ENCODE assay signal across 17 mouse cellular contexts in the genomic region with DNA sequence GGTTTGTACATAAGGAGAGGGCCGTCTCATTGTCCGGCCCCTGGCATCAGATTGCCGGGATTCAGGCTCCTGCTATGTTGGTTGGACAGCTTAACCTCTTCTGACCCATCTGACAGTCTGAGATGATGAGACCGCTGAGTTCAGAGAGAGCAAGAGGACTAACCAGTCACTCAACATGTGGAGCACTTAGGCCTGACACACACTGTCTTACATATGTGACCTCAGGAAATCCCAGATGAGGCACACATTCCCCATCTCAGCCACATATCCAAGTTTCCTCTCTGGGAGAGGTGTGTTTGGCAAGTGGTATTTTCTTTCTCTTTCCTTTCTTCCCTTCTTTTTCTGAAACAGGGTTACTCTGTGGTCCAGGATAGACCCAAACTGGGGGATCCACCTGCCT. TPM values are rescaled to one million over a fixed set of nuclear protein-coding genes. Genes with fewer than 3 reads are reported as not detected.
DNase-seq lines count a peak whose midpoint lies in the region; ATAC-seq and TF ChIP-seq lines count a peak whose summit lies in the region.
"Had no signal": no experiment of that assay in that cellular context is flagged by ENCODE, and none has a peak within 500 bp of the region (broad histone marks: within the 10 kb centered on the region; RNA-seq: fewer than 3 reads in every experiment).

No protein-coding gene starts in this region.

- H3K27ac ChIP-seq in forebrain, embryonic 12.5 days: peak overlapping the region; percentile 51; the same call in 1 of the 2 replicates
- no peak overlapping the region for H3K27ac ChIP-seq in forebrain, embryonic 11.5 days (ENCODE audit: low read depth, low read length)
- H3K27ac ChIP-seq in hindbrain, embryonic 13.5 days: no peak overlapping the region
- no peak overlapping the region for H3K27ac ChIP-seq in hindbrain, postnatal 0 days
- H3K27ac ChIP-seq: embryonic facial prominence, embryonic 12.5 days; embryonic facial prominence, embryonic 15.5 days; forebrain, embryonic 15.5 days; heart, embryonic 15.5 days had no signal

- no peak overlapping the region for H3K4me3 ChIP-seq in forebrain, embryonic 12.5 days (replicated peaks)
- H3K4me3 ChIP-seq in forebrain, embryonic 11.5 days (ENCODE audit: low read depth, low read length): no peak overlapping the region
- H3K4me3 ChIP-seq in hindbrain, embryonic 13.5 days: no peak overlapping the region
- no peak overlapping the region for H3K4me3 ChIP-seq in hindbrain, postnatal 0 days (ENCODE audit: low read length)
- H3K4me3 ChIP-seq: embryonic facial prominence, embryonic 12.5 days; embryonic facial prominence, embryonic 15.5 days; forebrain, embryonic 15.5 days; heart, embryonic 12.5 days; heart, embryonic 15.5 days had no signal

- H3K27me3 ChIP-seq in forebrain, embryonic 12.5 days: no peaks in the 10 kb centered on the region
- H3K27me3 ChIP-seq in forebrain, embryonic 11.5 days (ENCODE audit: control insufficient read depth, insufficient read depth, low read length): no peaks in the 10 kb centered on the region
- no peaks in the 10 kb centered on the region for H3K27me3 ChIP-seq in hindbrain, embryonic 13.5 days
- no peaks in the 10 kb centered on the region for H3K27me3 ChIP-seq in hindbrain, postnatal 0 days (ENCODE audit: insufficient read depth, low read length)
- H3K27me3 ChIP-seq: CH12.LX; embryonic facial prominence, embryonic 12.5 days; embryonic facial prominence, embryonic 15.5 days; forebrain, embryonic 15.5 days; heart, embryonic 12.5 days; heart, embryonic 15.5 days; Patski had no signal

- H3K4me1 ChIP-seq in forebrain, embryonic 12.5 days: peaks cover 8% of the 10 kb centered on the region; the same call in 1 of the 2 replicates
- no peaks in the 10 kb centered on the region; the same call in 1 of the 2 replicates for H3K4me1 ChIP-seq in forebrain, embryonic 11.5 days (replicated peaks; ENCODE audit: control insufficient read depth, insufficient read depth, low read length)
- H3K4me1 ChIP-seq in hindbrain, embryonic 13.5 days (replicated peaks): peaks cover 10% of the 10 kb centered on the region; the same call in 1 of the 2 replicates
- no peaks in the 10 kb centered on the region for H3K4me1 ChIP-seq in hindbrain, postnatal 0 days (ENCODE audit: insufficient read depth, low read length)
- H3K4me1 ChIP-seq: embryonic facial prominence, embryonic 12.5 days had no signal

- 81% methylated on average over 4 of the region's 4 CpGs for WGBS in forebrain, embryonic 12.5 days
- WGBS in forebrain, embryonic 11.5 days: 74% methylated on average over 4 of the region's 4 CpGs
- WGBS in hindbrain, embryonic 13.5 days: 84% methylated on average over 4 of the region's 4 CpGs
- 86% methylated on average over 4 of the region's 4 CpGs for WGBS in hindbrain, postnatal 0 days

- H3K36me3 ChIP-seq in forebrain, embryonic 12.5 days (replicated peaks): peaks cover 9% of the 10 kb centered on the region
- H3K36me3 ChIP-seq in forebrain, embryonic 11.5 days (ENCODE audit: control insufficient read depth, insufficient read depth, low read length): no peaks in the 10 kb centered on the region; the same call in 1 of the 2 replicates
- H3K36me3 ChIP-seq in hindbrain, embryonic 13.5 days: peaks cover 13% of the 10 kb centered on the region
- peaks cover 2% of the 10 kb centered on the region for H3K36me3 ChIP-seq in hindbrain, postnatal 0 days (ENCODE audit: insufficient read depth, low read length)

- DNase-seq in forebrain, embryonic 11.5 days (ENCODE audit: low spot score): no peak
- no peak for DNase-seq in hindbrain, postnatal 0 days (ENCODE audit: low spot score)
- DNase-seq in 3T3-L1 (ENCODE audit: low read depth, low spot score): peak; percentile 61
- no peak for DNase-seq in kidney, adult 18-20 months

- H3K4me2 ChIP-seq in forebrain, embryonic 12.5 days: no peak overlapping the region
- no peak overlapping the region for H3K4me2 ChIP-seq in forebrain, embryonic 11.5 days (ENCODE audit: low read depth, low read length, severe bottlenecking)
- no peak overlapping the region for H3K4me2 ChIP-seq in hindbrain, embryonic 13.5 days
- no peak overlapping the region for H3K4me2 ChIP-seq in hindbrain, postnatal 0 days (ENCODE audit: low read depth, low read length)
- H3K4me2 ChIP-seq: embryonic facial prominence, embryonic 12.5 days; embryonic facial prominence, embryonic 15.5 days; forebrain, embryonic 15.5 days; heart, embryonic 12.5 days; heart, embryonic 15.5 days had no signal

- TF ChIP-seq CTCF in hindbrain, postnatal 0 days (IDR thresholded peaks at IDR 0.05; ENCODE audit: low read depth): no peak

- H3K9me3 ChIP-seq in forebrain, embryonic 12.5 days: no peaks in the 10 kb centered on the region
- no peaks in the 10 kb centered on the region for H3K9me3 ChIP-seq in forebrain, embryonic 11.5 days (ENCODE audit: control insufficient read depth, low read length)
- no peaks in the 10 kb centered on the region for H3K9me3 ChIP-seq in hindbrain, embryonic 13.5 days
- no peaks in the 10 kb centered on the region for H3K9me3 ChIP-seq in hindbrain, postnatal 0 days (ENCODE audit: low read length)
- H3K9me3 ChIP-seq: embryonic facial prominence, embryonic 12.5 days; embryonic facial prominence, embryonic 15.5 days; forebrain, embryonic 15.5 days; G1E; heart, embryonic 12.5 days; heart, embryonic 15.5 days had no signal

- H3K9ac ChIP-seq in forebrain, embryonic 12.5 days: no peak overlapping the region
- H3K9ac ChIP-seq in forebrain, embryonic 11.5 days (ENCODE audit: low read length): no peak overlapping the region
- no peak overlapping the region for H3K9ac ChIP-seq in hindbrain, embryonic 13.5 days
- H3K9ac ChIP-seq in hindbrain, postnatal 0 days (replicated peaks; ENCODE audit: low read length): no peak overlapping the region
- H3K9ac ChIP-seq: embryonic facial prominence, embryonic 12.5 days; embryonic facial prominence, embryonic 15.5 days; forebrain, embryonic 15.5 days; heart, embryonic 12.5 days; heart, embryonic 15.5 days had no signal

- ATAC-seq in forebrain, embryonic 12.5 days (ENCODE audit: low FRiP score): no peak
- ATAC-seq in forebrain, embryonic 11.5 days (replicated peaks; ENCODE audit: low FRiP score): no peak
- ATAC-seq in hindbrain, embryonic 13.5 days (ENCODE audit: low FRiP score): 0 out of 2 replicates have a peak, but pooled peaks have one; percentile 27
- ATAC-seq in hindbrain, postnatal 0 days: no peak
- ATAC-seq: Patski had no signal

RNA-seq across cellular contexts. Expression of a gene that starts 7.7 kb away (rescaled TPM):
- 49.7 and 51.1 TPM in 2 replicates for polyA plus RNA-seq in forebrain, embryonic 12.5 days (2016; fragmentation: Nextera tagmentation; extraction: Ambion mirVana)
- polyA plus RNA-seq in forebrain, embryonic 11.5 days (2014; fragmentation: Nextera tagmentation; extraction: Ambion mirVana): 49.5 and 52.3 TPM in 2 replicates
- polyA plus RNA-seq in hindbrain, embryonic 13.5 days (2015; fragmentation: Nextera tagmentation; extraction: Ambion mirVana): 22.1 and 24.3 TPM in 2 replicates
- total RNA-seq in hindbrain, postnatal 0 days (2014; rRNA removed): 3.5 and 6.5 TPM in 2 replicates
- polyA plus RNA-seq in hindbrain, postnatal 0 days (2015; fragmentation: Nextera tagmentation; extraction: Ambion mirVana): 17.2 and 20.8 TPM in 2 replicates

RNA-seq across cellular contexts. Expression of a gene that starts 18.6 kb away (rescaled TPM):
- 0.60 TPM in 1 of 2 replicates, not detected in the other for polyA plus RNA-seq in forebrain, embryonic 12.5 days (2016; fragmentation: Nextera tagmentation; extraction: Ambion mirVana)
- 0.49 and 1.3 TPM in 2 replicates for polyA plus RNA-seq in forebrain, embryonic 11.5 days (2014; fragmentation: Nextera tagmentation; extraction: Ambion mirVana)
- 0.35 and 0.41 TPM in 2 replicates for polyA plus RNA-seq in hindbrain, embryonic 13.5 days (2015; fragmentation: Nextera tagmentation; extraction: Ambion mirVana)
- total RNA-seq in hindbrain, postnatal 0 days (2014; rRNA removed): 2.7 TPM in 1 of 2 replicates, not detected in the other
- polyA plus RNA-seq in hindbrain, postnatal 0 days (2015; fragmentation: Nextera tagmentation; extraction: Ambion mirVana): 0.38 and 0.93 TPM in 2 replicates
- total RNA-seq: heart, adult 18-20 months; heart, postnatal 36 days had no signal
- polyA plus RNA-seq: embryonic facial prominence, embryonic 12.5 days; gonadal fat pad, adult 2 months; heart, embryonic 12.5 days had no signal

RNA-seq across cellular contexts. Expression of a gene that starts 21.4 kb away (rescaled TPM):
- 110 and 118 TPM in 2 replicates for polyA plus RNA-seq in forebrain, embryonic 12.5 days (2016; fragmentation: Nextera tagmentation; extraction: Ambion mirVana)
- 51.3 and 56.9 TPM in 2 replicates for polyA plus RNA-seq in forebrain, embryonic 11.5 days (2014; fragmentation: Nextera tagmentation; extraction: Ambion mirVana)
- polyA plus RNA-seq in hindbrain, embryonic 13.5 days (2015; fragmentation: Nextera tagmentation; extraction: Ambion mirVana): 111 and 114 TPM in 2 replicates
- 24.9 and 36.3 TPM in 2 replicates for total RNA-seq in hindbrain, postnatal 0 days (2014; rRNA removed)
- polyA plus RNA-seq in hindbrain, postnatal 0 days (2015; fragmentation: Nextera tagmentation; extraction: Ambion mirVana): 94.8 and 95.0 TPM in 2 replicates

RNA-seq across cellular contexts. Expression of a gene that starts 41.2 kb away (rescaled TPM):
- polyA plus RNA-seq in forebrain, embryonic 12.5 days (2016; fragmentation: Nextera tagmentation; extraction: Ambion mirVana): 24.2 and 26.4 TPM in 2 replicates
- 28.5 and 29.6 TPM in 2 replicates for polyA plus RNA-seq in forebrain, embryonic 11.5 days (2014; fragmentation: Nextera tagmentation; extraction: Ambion mirVana)
- polyA plus RNA-seq in hindbrain, embryonic 13.5 days (2015; fragmentation: Nextera tagmentation; extraction: Ambion mirVana): 27.0 and 29.1 TPM in 2 replicates
- total RNA-seq in hindbrain, postnatal 0 days (2014; rRNA removed): 11.4 and 16.6 TPM in 2 replicates
- 22.9 and 26.9 TPM in 2 replicates for polyA plus RNA-seq in hindbrain, postnatal 0 days (2015; fragmentation: Nextera tagmentation; extraction: Ambion mirVana)

RNA-seq across cellular contexts. Expression of a gene that starts 45.5 kb away (rescaled TPM):
- polyA plus RNA-seq in forebrain, embryonic 12.5 days (2016; fragmentation: Nextera tagmentation; extraction: Ambion mirVana): 46.3 and 49.2 TPM in 2 replicates
- 43.5 TPM in 2 replicates for polyA plus RNA-seq in forebrain, embryonic 11.5 days (2014; fragmentation: Nextera tagmentation; extraction: Ambion mirVana)
- 52.6 and 57.7 TPM in 2 replicates for polyA plus RNA-seq in hindbrain, embryonic 13.5 days (2015; fragmentation: Nextera tagmentation; extraction: Ambion mirVana)
- total RNA-seq in hindbrain, postnatal 0 days (2014; rRNA removed): 70.4 and 81.7 TPM in 2 replicates
- polyA plus RNA-seq in hindbrain, postnatal 0 days (2015; fragmentation: Nextera tagmentation; extraction: Ambion mirVana): 62.1 and 62.9 TPM in 2 replicates
